Mouse (Mus musculus) kidney, adult 2 months (tissue): ENCODE results near the gene Gpr19. TPM values are rescaled to one million over a fixed set of nuclear protein-coding genes. Genes with fewer than 3 reads are reported as not detected.
A peak's percentile ranks its signal among the peaks of the same experiment; 100 is the strongest.

Experiments used
- DNase-seq: peaks from one replicate; pipeline ENCODE4 v3.0.0; 2021
- H3K27ac ChIP-seq: fragments of 200-500 bp; 2 replicates; pipeline ENCODE4 v1.5.1; 2012; ENCODE audit warnings: low read depth, low read length, control low read depth, inconsistent platforms; ENCODE audit not compliant: insufficient read depth
- H3K27me3 ChIP-seq: fragments of 200-500 bp; replicated peaks from 2 replicates; pipeline ENCODE4 v1.6.1; 2012; ENCODE audit warnings: mild to moderate bottlenecking, moderate library complexity, low read length, inconsistent platforms; ENCODE audit not compliant: control insufficient read depth, insufficient read depth
- H3K36me3 ChIP-seq: fragments of 200-500 bp; 2 replicates; pipeline ENCODE4 v1.6.1; 2012; ENCODE audit warnings: mild to moderate bottlenecking, moderate library complexity, low read length, inconsistent platforms; ENCODE audit not compliant: control insufficient read depth, insufficient read depth
- H3K4me1 ChIP-seq: fragments of 200-500 bp; 2 replicates; pipeline ENCODE4 v1.6.1; 2011; ENCODE audit warnings: low read length; ENCODE audit not compliant: control insufficient read depth, insufficient read depth
- H3K4me3 ChIP-seq: fragments of 200-500 bp; 2 replicates; pipeline ENCODE4 v1.5.1; 2011; ENCODE audit warnings: mild to moderate bottlenecking, low read depth, low read length, control low read depth; ENCODE audit not compliant: insufficient read depth
- CTCF ChIP-seq: fragments of 200-500 bp; conservative IDR thresholded peaks from 2 replicates; pipeline ENCODE4 v1.5.1; 2011; ENCODE audit warnings: low read depth, mild to moderate bottlenecking, control low read depth, low read length, moderate library complexity, mixed read lengths; ENCODE audit not compliant: insufficient read depth, insufficient read length
- POLR2A ChIP-seq: fragments of 200-500 bp; IDR thresholded peaks from one replicate; pipeline ENCODE4 v1.6.1; 2011; ENCODE audit warnings: low read depth, low read length, control low read depth
- WGBS: fragments of 180-500 bp; shearing (Covaris S2); methylation state at CpG from one replicate; pipeline ENCODE4 v1.1.7; 2018; 5-methylcytosine and 5-hydroxymethylcytosine counted together
- polyA plus RNA-seq: library from polyadenylated mRNA; depleted of rRNA; stranded (reverse); fragments of >200 nt; gene quantifications from 2 replicates; pipeline ENCODE4 v1.2.3, GENCODE M21; 2012; rRNA removed

The Gpr19 gene
- polyA plus RNA-seq, 1 experiment: 6.4 TPM

- Histone ChIP-seq H3K4me1 (peaks cover 6% of the 10 kb centered on the region), H3K27ac (peak within 1 kb of the TSS; percentile 93), H3K27me3 (no peaks in the 10 kb centered on the region), H3K36me3 (no peaks in the 10 kb centered on the region), H3K4me3 (peak within 1 kb of the TSS; percentile 91)
- under 1% methylated on average over 58 of the region's 58 CpGs for WGBS
- peak; percentile 100 for DNase-seq
- 0 out of 2 replicates have a peak, but pooled peaks have one; percentile 12 for TF ChIP-seq CTCF
- TF ChIP-seq POLR2A: peak; percentile 52
Measured at GRCm38 (mm10) chr6:134829786-134830700, 68.3 kb downstream of the Gpr19 start, which contains the start of gene Crebl2. Crebl2 (plus strand) TSS chr6:134830154.

GRCm38 (mm10) chr6:134822844-134823243 is 75.5 kb downstream of the Gpr19 start:
- DNase-seq: no peak
- Histone ChIP-seq H3K36me3 (no peaks in the 10 kb centered on the region), H3K27ac (no peak overlapping the region), H3K27me3 (no peaks in the 10 kb centered on the region), H3K4me3 (no peak overlapping the region), H3K4me1 (no peaks in the 10 kb centered on the region; the same call in 1 of the 2 replicates)
- TF ChIP-seq CTCF: peak; percentile 59
- no peak for TF ChIP-seq POLR2A
- WGBS: 75% methylated on average over 10 of the region's 10 CpGs

- Histone ChIP-seq H3K27me3 (no peaks in the 10 kb centered on the region), H3K36me3 (no peaks in the 10 kb centered on the region), H3K27ac (no peak overlapping the region), H3K4me1 (no peaks in the 10 kb centered on the region), H3K4me3 (no peak overlapping the region)
- TF ChIP-seq POLR2A (no peak), CTCF (no peak)
- DNase-seq: no peak
- WGBS: 64% methylated on average over 6 of the region's 6 CpGs
Measured at GRCm38 (mm10) chr6:134820411-134820810, 78.0 kb downstream of the Gpr19 start.

- H3K27ac ChIP-seq: no peak overlapping the region
- H3K36me3 ChIP-seq: no peaks in the 10 kb centered on the region
- H3K4me3 ChIP-seq: no peak overlapping the region
- no peak for DNase-seq
- no peaks in the 10 kb centered on the region for H3K27me3 ChIP-seq
- no peaks in the 10 kb centered on the region for H3K4me1 ChIP-seq
- 55% methylated on average over 5 of the region's 5 CpGs for WGBS
- TF ChIP-seq POLR2A (no peak), CTCF (no peak)
Measured at GRCm38 (mm10) chr6:134819741-134820140, 78.6 kb downstream of the Gpr19 start.

Other genes starting within 250 kb of the Gpr19 start
- gene Dusp16, start 106.0 kb downstream of the Gpr19 start, polyA plus RNA-seq: 11.7 and 17.6 TPM in 2 replicates
- 20.4 and 26.1 TPM in 2 replicates for gene Crebl2, start 68.4 kb downstream of the Gpr19 start, polyA plus RNA-seq
- 15.9 and 17.1 TPM in 2 replicates for gene Cdkn1b, start 21.8 kb upstream of the Gpr19 start, polyA plus RNA-seq
- gene Apold1, start 83.1 kb upstream of the Gpr19 start, polyA plus RNA-seq: 0.72 and 0.79 TPM in 2 replicates
- 38.6 and 44.0 TPM in 2 replicates for gene Ddx47, start 113.0 kb upstream of the Gpr19 start, polyA plus RNA-seq
- gene Gprc5a, start 167.1 kb upstream of the Gpr19 start, polyA plus RNA-seq: 3.3 and 4.3 TPM in 2 replicates
- gene Gprc5d, start 219.7 kb upstream of the Gpr19 start, polyA plus RNA-seq: 0.09 and 0.19 TPM in 2 replicates